Mouse (Mus musculus) c-Kit-negative CD71-positive TER-119-positive erythroid progenitor cells, embryonic 14.5 days (primary cell): Measurements from ENCODE around the gene Stac2.

Experiments used
- DNase-seq: peaks from one replicate; pipeline ENCODE4 v3.0.0-alpha.2; 2013; ENCODE audit warnings: low read depth, low spot score

Gene Stac2

DNA sequence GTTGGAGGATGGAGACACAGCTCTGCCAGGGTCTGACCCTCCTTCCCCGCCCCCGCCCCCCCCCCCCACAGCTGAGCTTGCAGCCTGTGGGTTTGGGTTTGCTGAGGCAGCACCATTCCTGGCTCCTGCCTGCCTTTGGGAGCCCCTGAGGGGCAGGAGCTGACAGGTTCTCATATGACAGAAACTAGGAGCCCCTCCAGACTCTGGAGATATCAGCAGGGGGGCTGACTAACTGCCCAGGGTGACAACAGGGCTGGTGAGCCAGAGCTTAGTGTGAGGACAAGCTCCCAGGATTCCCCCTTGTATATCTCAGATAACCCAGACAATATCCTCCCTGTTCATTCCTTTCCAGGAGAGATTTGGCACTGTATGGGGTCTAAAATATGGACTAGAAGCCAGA is 2.3 kb downstream of the Stac2 start:
- DNase-seq = no peak

DNA sequence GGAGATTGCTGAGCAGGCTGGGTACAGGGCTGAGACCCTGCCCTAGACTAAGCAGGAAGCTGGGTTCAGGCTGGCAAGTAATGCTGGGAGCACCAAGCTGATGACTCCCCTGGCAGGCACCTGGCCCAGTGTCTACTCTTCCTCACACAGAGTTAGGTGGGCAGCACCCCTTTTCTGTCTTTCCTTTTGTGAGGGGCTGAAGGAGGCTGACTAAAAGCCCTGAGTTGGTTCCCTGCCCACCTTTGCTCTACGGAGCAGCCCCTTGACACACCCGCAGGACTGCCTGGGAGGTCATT is 2.8 kb downstream of the Stac2 start:
- DNase-seq = no peak

DNA sequence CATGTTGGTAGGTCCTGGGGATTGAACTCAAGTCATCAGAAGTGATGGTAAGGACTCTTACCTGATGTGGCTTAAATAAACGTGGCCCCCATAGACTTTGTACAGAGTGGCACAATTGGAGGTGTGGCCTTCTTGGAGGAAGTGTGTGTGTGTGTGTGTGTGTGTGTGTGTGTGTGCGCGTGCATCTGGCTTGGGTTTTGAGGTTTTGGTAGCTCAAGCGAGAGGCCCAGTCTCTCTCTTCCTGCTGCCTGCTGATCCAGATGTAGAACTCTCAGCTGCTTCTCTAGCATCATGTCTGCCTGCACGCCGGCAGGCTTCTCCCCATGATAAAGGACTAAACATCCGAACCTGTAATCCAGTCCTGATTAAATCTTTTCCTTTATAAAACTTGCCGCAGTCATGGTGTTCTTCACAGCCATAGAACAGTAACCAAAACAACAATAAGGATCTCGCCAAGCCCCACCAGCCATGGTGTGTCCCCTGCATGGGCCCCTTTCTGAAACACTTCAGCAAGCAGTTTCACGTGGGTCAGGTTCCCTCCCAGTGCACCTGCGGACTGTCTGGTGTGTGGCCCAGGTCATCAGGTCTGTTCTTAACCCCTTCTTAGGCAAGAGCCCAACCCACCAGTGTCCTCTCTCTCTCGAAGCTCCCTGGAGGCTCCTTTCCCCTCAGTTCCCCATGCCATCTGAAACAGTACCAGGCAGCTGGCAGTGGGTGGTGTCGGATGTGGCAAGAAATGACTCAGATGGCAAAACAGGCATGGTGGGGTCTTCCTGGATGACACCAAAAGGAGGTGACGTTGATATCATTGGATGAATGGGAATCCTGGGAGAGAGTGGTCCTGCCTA is 3.4 kb downstream of the Stac2 start:
- no peak for DNase-seq

DNA sequence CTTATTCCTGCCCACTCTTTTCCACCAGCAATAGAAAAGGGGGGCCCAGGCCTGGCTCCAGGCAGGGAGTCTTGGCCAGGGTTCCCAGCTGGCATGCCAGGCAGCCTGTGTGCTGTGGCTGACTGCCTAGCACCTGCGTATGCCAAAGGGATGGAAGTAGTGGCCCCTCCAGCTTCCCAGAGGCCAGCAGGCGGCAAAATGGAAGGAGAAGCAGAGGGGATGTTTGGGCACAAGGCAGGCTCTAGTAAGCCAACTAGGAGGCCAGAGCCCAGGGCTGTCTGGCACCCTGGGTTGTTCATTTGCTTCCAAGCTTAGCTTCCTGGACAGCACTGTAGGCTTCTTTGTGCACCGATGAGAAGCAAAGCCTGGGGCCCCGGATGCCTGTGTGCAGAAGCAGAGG is 5.5 kb downstream of the Stac2 start:
- no peak for DNase-seq

DNA sequence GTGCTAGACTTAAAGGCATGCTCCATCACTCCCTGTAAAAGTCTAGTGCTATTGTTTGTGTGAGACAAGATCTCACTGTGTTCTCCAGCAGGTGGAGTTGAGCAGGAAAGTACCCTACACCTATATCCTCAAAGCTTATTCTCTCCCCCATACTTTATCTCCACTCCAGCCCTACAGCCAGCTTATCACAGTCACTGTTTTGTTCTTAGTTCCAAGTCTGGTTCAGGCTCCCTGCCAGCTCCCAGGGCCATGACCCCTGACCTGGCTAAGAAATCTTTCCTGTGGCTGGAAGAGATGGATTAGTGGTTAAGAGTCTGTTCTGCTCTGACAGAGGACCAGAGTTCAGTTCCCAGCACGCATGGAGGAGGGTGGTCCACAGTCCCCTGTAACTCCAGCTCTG is 6.8 kb downstream of the Stac2 start:
- DNase-seq = no peak

DNA sequence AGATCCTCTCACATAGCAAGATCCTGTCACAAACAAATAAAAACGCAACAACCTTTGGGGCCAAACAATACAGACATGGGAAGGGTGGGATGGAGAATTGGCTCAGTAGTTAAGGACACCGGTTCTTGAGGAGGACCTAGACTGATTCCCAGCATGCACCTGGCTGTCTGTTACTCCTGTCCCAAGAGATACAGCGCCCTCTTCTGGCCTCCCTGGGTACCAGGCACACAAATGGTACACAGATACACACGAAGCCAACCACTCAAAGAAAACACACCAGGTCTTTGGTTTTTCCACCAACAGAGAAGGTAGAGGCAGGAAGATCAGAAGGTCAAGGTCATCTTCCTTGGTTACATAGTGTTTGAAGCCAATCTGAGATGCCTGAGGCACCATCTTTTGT is 7.7 kb downstream of the Stac2 start:
- no peak for DNase-seq

DNA sequence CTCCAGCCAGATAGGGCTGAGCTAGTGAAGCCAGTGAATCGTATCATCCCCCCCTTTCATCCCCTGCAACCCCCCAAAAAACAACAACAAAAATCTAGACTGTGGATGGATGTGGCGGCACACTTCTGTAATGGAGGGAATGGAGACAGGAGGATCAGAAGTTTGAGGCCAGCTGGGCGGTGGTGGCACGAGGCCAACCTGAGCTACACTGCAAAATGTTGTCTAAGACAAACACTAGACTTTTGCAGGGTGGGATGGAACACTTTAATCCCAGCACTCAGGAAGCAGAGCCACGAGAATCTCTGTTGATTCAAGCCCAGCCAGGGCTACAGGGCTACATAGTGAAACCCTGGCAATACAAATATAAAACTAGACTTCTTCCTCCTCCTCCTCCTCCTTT is 9.2 kb downstream of the Stac2 start:
- no peak for DNase-seq

DNA sequence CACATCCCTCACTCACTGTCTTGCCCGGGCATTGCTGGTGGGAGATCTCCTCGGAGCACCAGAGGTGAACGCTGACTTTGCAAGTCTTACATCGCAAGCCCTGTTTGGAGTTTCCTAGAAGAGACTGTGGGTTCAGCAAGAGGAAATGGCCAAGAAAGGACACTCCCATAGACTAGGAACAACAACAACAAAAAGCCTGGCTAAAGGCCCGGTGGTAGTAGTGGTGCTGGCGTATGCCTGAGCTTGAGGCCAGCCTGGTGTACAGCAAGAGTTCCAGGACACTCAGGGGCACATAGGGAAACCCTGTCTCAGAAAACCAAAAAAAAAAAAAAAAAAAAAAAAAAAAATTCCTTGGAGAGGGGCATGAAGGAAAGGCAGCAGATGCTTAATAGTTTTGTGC is 10.5 kb downstream of the Stac2 start:
- no peak for DNase-seq

DNA sequence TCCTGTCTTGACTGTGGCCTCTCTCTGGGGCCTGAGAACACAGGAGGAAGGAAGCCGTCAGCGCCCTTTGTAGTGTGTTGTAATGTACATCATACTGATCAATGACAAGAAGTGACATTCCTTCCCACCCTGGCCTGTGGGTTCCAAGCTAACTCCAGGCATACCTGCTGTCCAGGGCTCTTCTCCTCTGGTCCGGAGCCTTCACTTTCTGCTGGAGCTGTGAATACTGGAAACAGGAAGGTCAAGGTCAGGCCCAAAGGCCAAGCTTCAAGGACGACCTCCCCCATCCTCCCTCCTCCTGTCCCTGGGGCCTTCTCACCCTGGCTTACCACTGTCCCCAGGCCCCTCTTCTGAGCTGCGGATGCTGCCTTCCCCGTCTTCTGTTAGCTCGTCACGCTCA is 12.3 kb downstream of the Stac2 start:
- DNase-seq = no peak

DNA sequence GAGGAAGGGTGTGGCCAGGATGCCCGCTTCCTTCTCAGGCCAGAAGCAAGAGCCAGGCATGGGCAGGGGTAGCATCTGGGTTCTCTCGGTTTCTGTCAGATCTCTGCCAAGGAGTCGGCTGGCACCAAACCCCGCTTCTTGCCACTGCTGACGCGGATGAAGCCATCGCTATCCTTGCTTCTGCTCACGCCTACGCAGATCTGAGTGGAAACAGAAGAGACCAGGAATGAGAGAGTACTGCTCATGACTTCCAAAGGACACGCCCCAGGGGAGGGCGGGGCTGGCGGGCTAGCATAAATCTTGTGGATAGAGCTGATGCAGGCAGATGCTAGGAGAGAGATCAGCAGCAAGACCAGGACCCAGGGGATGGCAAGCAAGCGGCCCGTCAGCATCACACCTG is 15.4 kb downstream of the Stac2 start:
- no peak for DNase-seq

DNA sequence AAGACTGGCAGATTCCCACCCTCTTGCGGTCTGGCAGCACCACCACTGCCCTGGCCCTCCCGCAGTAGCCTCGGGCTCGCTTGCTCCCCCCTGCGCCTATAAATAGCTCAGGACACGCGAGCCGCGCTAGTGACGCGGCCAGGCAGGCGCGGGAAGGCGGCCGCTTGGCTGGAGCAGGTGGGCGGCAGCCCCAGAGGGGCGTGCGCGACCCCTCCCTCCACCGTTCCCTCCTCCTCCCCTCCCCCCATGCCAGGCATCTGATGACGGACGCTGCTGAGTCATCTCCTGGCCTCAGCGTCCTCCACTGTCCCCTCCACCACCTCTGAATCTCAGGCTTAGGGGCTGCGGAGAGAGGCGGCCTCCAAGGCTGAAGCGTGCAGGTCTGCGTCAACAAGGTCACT is 17.3 kb downstream of the Stac2 start:
- DNase-seq = no peak

DNA sequence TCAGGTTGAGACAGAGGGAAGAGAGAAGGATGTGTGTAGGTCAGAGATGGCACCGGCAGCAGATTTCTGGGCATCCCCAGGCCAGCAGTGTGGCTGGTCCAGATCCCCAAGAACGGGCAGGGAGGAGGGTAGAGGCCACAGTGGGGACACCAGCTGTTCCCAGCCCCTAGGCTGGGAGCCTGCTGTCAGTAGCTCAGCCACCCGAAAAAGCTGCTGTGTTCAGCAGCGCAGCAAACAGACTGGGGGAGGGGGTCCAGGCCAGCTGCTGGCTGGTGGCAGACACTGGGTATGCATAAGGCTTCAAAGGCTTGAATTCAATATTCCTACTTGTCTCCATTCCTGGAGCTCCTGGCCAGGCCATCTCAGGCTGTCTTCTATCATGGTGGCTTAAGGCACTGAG is 18.4 kb downstream of the Stac2 start:
- DNase-seq = no peak

DNA sequence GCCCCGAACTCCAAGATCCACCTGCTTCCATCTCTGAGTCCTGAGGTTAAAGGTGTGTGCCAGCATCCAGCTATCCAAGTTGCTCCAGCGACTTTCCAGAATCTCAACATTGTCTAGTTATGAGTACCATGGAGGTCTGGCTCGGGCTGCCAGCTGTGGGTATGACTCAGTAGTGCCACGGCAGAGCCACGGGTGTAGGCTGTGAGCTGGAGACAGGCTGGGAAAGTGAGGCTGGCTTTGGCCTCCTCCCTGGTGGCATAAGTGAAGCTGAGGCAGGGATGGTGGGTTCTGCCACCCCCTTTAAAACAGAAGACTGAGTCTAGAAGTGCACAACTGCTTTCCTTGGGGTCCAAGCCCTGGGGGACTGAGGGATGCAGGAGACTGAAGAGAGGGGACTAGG is 19.2 kb downstream of the Stac2 start:
- DNase-seq = no peak

DNA sequence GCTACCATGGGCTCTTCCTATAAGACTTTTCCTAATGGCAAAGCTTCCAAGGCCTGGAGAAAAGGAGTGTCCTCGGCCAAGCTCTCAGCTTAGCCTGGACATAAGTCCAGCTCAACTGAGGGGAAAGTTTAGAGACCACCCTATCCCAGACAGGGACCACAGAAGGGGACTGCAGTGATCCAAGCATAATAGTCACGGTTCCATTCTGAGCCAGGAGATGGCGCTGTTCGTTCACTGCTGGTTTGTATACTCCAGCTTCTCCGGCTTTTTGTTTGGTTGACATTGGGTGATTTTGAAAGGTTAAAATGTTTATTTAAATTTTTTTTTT is 21.9 kb downstream of the Stac2 start:
- DNase-seq = peak; percentile 42

DNA sequence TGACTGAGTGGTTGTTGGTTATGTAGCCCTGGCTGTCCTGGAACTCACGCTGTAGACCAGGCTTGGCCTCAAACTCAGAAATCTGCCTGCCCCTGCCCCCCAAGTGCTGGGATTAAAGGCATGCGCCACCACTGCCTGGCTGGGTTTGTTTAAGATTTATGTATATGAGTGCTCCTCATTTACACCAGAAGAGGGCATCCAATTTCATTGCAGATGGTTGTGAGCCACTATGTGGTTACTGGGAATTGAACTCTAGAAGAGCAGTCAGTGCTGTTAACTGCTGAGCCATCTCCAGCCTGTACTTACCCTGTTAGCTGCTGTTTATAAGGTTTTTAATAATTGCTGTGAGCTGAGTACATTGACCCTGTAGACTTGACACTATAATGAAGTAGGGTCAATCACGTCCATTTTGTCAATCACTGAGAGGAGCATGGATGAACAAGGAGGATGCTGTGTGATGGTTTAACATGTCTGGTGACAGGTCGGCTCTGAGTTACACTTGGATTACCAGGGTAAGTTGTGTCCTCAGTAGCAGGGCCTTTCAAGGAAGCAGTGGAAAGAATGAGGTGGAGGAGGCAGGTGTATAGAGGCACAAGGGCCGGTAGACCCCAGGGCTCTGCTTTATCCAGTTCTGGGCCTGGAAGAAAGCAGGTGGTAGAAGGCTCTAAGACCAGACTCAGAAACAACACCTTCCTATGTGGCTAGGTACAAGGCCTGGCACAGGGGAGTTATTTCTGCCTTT is 22.4 kb downstream of the Stac2 start:
- DNase-seq = no peak

DNA sequence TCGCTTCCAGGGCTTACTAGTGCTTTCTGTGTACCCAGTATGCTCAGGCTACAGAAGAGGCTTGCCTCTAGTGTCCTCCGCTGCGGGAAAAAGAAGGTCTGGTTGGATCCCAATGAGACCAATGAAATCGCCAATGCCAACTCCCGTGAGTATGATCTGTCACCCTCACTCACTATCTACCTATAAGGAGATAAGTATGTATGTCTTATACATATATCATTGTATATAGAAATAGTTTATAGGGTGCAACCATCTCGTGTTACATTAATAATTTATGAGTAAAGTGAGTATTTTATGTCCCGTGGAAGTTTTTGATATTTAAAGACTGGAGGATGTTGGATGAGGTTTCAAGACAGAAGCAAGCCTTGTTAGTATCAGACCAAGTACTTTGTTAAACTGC is 25.5 kb downstream of the Stac2 start:
- no peak for DNase-seq

DNA sequence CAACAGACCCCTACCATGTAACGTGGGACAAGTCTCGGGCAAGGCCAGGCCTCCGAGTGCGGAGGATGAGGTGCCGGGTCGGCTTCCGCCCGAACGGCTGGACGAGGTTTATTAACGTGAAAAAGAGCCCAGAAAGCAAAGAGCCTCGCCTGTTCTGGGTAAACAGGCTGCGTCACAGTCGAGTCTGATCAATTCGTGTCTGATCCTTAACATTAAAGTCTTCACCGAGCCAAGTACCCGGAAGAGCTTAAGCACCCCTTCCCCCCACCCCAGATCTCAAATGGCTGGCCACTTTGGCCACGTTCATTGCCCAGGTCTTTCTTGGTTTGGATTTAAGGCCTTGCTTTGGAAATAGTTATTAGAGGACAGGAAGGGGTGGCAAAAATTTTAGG is 26.0 kb downstream of the Stac2 start:
- DNase-seq = no peak

DNA sequence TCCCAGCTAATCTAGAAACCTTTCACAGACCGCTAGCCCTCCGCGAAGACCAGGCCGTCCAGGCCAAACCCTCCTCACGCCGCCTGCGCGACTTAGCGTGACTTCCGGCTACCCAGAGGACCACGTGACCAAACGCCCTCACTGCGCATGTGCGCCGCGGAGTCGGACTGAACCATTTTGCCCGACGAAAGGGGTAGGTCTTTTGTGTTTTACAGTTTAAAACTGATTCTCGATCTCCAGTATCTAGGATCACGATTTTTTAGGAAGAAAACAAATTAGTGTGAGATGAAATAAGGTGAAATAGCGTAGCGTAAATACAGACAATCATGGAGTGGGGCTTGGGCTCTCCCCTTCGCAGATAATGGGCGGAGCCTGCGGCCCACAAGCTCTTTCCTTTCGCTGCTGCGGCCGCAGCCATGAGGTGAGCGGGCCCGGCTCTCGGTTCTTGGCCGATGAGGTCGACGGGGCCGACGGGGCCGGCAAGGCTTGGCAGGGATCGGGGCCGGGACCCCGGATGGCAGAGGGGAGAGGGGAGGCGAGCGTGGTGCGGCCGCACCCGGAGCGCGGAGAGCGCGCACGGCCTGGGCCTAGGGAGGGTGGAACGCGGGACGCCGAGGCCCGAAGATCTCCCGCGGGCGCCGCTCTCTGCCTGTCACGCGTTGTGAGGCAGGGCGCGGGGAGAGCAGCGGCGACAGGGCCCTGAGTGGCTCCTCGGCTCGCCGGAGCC is 26.5 kb downstream of the Stac2 start, which contains the start of gene Rpl19:
Gene Rpl19 (plus strand): TSS at position 141 of the 727 bp plus-strand sequence.
- peak; percentile 86 for DNase-seq

DNA sequence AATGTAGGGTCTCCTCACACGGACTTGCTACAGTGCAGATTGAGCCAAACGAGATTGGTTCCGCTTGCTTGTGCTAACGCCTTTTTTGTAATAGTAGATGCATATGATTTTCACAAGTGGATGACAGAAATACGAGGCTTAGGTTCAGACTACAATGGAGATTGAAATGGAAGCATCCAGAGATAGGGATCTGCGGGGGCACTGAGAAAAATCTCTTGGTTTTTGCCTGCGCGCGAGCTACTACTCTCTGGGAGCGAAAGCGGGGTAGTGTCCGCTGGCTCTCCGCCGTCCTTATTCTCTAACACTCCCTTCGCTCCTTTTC is 27.1 kb downstream of the Stac2 start:
- DNase-seq = no peak

DNA sequence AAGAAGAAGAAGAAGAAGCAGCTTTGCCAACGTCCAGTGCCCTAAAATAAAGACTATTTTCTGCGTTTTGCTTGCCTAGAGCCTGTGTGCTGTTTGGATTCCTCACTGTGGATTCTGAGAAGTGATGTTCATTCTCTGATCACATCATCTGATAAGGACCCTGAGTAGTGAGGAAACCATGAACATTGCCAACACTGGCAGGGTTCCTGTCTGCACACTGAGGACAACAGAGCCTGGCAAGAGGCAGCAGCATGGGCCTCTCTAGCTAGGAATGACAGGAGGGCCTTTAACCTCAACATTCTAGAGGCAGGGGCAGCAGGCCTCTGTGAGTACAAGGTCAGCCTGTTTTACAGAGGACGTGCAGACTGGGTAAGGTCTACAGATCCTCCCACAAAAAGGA is 28.7 kb downstream of the Stac2 start:
- DNase-seq = no peak

DNA sequence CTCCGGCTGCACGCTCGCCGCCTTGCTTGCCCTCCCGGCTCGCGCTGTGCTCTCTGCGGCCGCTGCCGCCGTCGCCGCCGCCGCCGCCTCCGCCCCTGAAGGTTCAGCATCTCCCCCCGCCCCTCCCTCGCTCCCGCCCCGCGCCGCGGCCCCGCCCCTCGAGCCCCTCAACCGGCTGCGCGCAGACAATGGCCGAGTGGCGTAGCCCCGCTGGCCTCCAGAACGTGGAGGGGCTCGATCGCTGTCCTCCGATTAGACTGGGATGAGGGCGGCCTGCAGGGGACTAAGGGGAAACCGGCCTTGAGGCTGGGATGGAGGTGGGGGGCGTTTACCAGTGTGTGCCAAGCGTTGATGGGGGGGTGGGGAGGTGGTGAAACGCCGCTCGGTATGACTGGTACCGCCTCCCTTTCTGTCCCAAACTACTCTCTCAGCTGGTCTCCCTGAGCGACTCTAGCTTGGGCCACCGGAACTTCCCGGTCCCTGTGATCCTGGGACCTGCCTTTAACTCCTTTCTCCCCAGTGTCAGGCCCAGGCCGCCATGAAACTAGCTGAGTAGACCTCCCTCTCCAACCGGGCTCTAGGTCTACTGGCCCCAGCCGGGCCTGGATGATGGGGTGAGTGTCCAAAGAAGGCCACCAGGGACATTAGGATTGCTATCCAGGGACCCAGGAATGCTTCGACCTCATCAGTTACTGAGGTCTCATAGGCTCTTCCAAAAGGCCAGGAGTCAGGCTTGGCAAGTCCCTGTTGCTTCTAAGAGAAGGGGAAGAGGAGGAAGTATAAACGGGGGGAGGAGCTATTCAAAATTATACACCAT is 30.5 kb downstream of the Stac2 start, which contains the start of gene Cacnb1:
Gene Cacnb1 (minus strand): TSS at position 480 of the 817 bp plus-strand sequence.
- DNase-seq = no peak

DNA sequence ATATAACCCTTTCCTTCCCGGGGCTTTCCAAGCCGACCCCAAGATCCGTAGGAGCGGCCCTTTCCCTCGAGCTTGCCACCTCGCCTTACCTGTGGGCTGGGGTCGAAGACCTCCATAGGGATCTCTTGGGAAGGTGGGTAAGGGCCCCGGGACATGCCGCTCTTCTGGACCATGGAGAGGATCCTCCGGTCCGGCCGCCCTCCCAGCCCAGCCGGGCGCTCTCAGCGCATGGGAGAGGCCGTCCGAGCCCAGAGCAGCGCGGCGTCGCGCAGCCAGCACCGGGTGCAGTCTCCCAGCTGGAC is 31.1 kb downstream of the Stac2 start:
- DNase-seq = no peak
